Mouse (Mus musculus): ENCODE results near the gene Cyp2c37.
"Not testable (repeated sequence)": the region's sequence is repeated elsewhere in the genome, so short reads cannot be mapped to it uniquely, and the experiment has no call there.

The Cyp2c37 gene

DNA sequence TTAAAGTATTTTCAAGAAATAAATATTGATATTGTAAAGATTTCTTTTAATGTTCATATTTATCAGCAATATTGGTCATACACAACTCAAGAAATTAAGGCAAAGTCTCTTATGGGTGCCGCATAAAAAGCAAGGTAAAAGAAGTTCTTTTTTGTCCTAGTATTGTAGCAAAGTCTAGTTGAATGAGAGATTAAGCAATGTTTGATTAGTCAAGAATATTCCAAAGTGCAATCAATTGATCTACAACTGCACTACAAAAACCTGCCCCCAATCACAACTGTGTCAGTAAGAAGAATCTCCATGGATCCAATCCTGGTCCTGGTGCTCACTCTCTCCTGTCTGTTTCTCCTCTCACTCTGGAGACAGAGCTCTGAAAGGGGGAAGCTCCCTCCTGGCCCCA lies at the start of gene Cyp2c37:
Gene Cyp2c37 (plus strand): TSS at position 285 of the 400 bp plus-strand sequence.
- not testable (repeated sequence) for DNase-seq (ENCODE audit: low spot score)

- not testable (repeated sequence) for DNase-seq (ENCODE audit: low spot score)
Observed at GRCm38 (mm10) chr19:39960861-39961260, 31.4 kb upstream of the Cyp2c37 start.

DNA sequence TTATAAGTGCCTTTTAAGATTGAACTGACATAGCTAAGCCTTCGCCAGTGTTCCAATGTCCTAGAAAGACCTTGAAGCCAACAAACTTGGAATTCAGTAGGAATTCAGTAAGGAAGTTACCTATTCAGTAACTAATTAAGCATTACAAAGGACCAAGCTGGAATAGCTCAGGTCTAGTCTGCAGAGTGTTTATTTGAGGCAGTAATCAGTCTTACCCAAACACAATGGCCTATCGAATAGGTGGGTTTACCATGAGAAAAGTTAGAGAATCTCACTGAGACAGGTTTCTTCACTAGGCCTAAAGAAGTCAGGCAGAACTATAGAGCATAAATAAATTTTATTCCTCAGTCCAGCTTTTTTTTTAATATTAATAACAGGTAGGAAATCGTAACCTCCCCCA lies 21.1 kb upstream of the Cyp2c37 start:
- not testable (repeated sequence) for DNase-seq (ENCODE audit: low spot score)

DNA sequence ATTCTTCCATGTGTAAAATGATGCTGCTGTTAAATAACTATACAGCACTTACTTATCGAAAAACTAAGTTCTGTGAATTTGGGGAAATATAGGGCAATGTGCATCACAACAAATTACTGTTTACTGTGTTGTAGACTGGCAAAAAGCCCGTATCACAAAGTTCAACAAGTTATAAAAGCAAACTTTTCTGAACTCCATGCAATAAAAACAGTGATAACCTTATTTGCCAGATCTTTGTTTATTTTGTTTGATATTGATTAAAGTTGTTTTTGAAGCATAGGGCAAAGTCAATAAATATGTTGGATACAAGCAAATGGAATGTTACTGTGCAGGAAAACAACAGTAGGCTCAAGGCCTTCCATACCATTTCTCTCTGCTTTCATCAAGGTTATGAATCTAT lies 2.8 kb upstream of the Cyp2c37 start:
- DNase-seq (ENCODE audit: low spot score) = no peak

Data from lung, postnatal 25 days (tissue).